Mouse (Mus musculus) lung, adult 2 months (tissue): ENCODE data around the gene Tubb4b.
A peak's percentile ranks its signal among the peaks of the same experiment; 100 is the strongest.

Source experiments
- CTCF ChIP-seq: fragments of 200-500 bp; IDR thresholded peaks from 2 replicates; pipeline ENCODE4 v1.5.1; 2011; ENCODE audit warnings: mild to moderate bottlenecking, low read length, control low read depth; ENCODE audit not compliant: insufficient read depth
- POLR2A ChIP-seq: fragments of 200-500 bp; IDR thresholded peaks from 2 replicates; pipeline ENCODE4 v1.6.1; 2011; ENCODE audit warnings: low read depth, mild to moderate bottlenecking, control low read depth, low read length, borderline replicate concordance; ENCODE audit errors: extremely low read depth

DNA sequence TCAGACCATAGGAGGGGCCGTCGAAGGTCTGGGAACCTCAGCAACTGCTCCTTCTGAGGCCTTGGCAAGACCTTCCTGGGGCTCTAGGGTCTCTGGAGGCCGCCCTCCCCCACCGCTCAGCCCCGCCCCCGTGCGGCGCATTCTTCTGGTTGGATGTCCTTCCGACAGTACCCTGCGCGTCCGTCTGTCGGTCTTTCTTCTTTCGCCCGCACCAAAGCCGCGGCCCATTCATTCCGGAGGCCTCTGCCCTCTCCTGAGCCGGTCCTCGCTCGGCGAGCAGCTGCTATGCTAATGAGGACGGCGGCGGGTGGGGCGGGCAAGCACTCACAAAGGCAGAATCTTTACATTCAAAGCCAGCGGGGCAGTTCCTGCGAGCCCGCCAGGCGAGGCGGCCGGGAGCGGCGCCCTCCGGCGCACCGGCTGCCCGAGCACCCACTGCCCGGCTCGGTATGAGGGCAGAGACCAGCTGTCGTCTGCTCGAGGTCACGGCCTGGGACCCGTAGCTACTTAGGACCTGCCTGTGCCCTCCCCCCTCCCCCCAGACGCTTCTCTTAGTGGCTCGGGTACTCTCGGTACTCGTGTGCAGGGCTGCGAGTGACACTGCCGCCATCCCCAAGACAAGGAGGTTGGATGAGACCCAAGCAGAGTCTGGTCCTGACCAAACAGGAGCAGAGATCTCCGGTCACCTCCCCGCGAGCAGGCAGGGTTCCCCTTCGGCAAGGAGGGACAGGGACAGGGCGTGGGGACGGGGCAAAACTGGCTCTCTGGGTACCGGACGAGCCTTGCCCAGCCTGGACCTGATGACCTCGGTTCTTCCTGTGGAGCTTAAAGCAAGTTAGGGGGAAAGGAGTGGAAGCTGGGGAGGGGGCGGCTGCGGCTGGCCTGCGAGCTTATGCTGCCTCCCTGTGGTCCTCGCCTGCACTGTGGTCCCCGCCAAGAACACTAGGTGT, 38.6 kb downstream of the Tubb4b start:
- TF ChIP-seq POLR2A: no peak
- peak; percentile 39; the same call in 1 of the 2 replicates for TF ChIP-seq CTCF
